Mouse (Mus musculus) liver, postnatal 0 days (tissue): ENCODE results near the gene Mrs2.

ENCODE experiments used
- CTCF ChIP-seq: sonication (generic); IDR thresholded peaks from 2 replicates; pipeline ENCODE4 v1.5.1; 2016; ENCODE audit warnings: antibody characterized with exemption, low read depth
- EP300 ChIP-seq: IDR thresholded peaks from 2 replicates; pipeline ENCODE4 v1.6.1; 2016; ENCODE audit warnings: antibody characterized with exemption, low read depth, mild to moderate bottlenecking

GRCm38 (mm10) chr13:24977820-24978342, 42.3 kb downstream of the Mrs2 start:
- TF ChIP-seq CTCF (no peak), EP300 (peak; percentile 61; the same call in 1 of the 2 replicates)
